Mouse (Mus musculus): ENCODE results near the gene Celf5.

- TF ChIP-seq CTCF (IDR thresholded peaks at IDR 0.05; ENCODE audit: extremely low read depth, insufficient read length, insufficient replicate concordance, low read depth, low read length) = no peak
- 0 out of 2 replicates have a peak, but pooled peaks have one; percentile 6 for TF ChIP-seq POLR2A (IDR thresholded peaks at IDR 0.05; ENCODE audit: low read depth, low read length)
These were observed 65.0 kb downstream of the Celf5 start for GRCm38 (mm10) chr10:81417227-81418215.

All from small intestine, adult 2 months (tissue).